Mouse (Mus musculus): ENCODE data around the gene Ndufaf2.

DNA sequence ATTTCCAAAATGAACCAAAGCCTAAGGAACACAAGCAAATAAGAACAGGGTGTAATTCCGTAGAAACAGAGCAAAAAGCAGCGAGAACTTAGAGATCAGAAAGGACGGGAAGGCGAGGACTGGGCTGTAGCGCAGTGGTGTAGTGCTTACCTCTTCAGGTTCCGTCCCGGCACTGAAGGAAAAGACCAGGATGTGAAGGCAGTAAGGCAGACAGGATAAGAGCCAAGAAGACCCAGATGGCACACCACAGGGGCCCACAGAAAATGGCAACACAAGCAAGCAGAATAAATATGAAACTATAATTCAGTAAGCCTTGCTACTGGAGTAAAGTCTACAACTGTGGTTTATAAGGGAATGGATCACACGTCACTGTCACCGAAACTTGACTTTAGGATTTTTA lies 5.5 kb upstream of the Ndufaf2 start:
- no peak for TF ChIP-seq CTCF (IDR thresholded peaks at IDR 0.05)
- TF ChIP-seq POLR2A (IDR thresholded peaks at IDR 0.05; ENCODE audit: insufficient read depth, low read depth, low read length) = no peak
- TF ChIP-seq EP300 (IDR thresholded peaks at IDR 0.05; ENCODE audit: insufficient read depth, low read depth, low read length) = no peak

All from heart, adult 2 months (tissue).